ENCODE assay signal across 8 mouse cellular contexts in the genomic region with DNA sequence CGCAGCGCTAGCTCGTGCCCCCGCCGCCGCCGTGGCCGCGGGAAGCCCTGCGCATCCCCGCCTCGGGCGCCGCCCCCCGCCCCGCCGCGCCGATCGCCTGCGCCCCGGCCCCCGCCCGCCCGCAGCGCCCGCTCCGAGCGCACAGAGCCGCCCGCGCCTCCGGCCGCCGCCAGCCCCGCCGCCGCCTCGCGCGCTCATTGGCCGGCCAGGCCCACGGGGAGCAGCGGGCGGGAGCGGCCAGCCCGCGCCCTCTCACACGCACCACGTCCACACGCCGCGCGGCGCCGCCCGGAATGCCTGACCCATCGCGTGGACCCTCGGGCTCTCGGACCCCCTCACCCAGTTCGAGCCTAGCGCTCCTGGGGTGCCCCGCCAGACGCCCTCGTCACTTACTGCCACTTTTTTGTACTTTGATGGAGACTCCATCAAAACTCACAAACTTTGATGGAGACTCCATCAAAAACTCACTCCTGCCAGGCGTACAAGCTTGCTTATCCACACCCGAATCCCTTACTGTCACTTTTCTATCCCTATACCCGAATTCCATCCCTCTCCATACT. TPM values are rescaled to one million over a fixed set of nuclear protein-coding genes. Genes with fewer than 3 reads are reported as not detected.
A peak's percentile ranks its signal among the peaks of the same experiment; 100 is the strongest.
DNase-seq lines count a peak whose midpoint lies in the region; ATAC-seq and TF ChIP-seq lines count a peak whose summit lies in the region.

A gene (minus strand): TSS at position 25 of the 560 bp plus-strand sequence.

- H3K4me3 ChIP-seq in brown adipose tissue, adult 24 weeks (ENCODE audit: insufficient read depth, low read depth, low read length): peak within 1 kb of the TSS; percentile 77
- peak within 1 kb of the TSS; percentile 79 for H3K4me3 ChIP-seq in intestine, embryonic 14.5 days (ENCODE audit: low read depth, low read length)
- peak within 1 kb of the TSS; percentile 44 to 54 for H3K4me3 ChIP-seq in liver, embryonic 14.5 days (ENCODE audit: insufficient read depth in 1 of 2, low read depth in 2 of 2, low read length in 2 of 2)
- H3K4me3 ChIP-seq in neural tube, embryonic 13.5 days: peak within 1 kb of the TSS; percentile 71

- H3K36me3 ChIP-seq in intestine, embryonic 14.5 days (ENCODE audit: control insufficient read depth, insufficient read depth, low read length): no peaks in the 10 kb centered on the region
- no peaks in the 10 kb centered on the region for H3K36me3 ChIP-seq in liver, embryonic 14.5 days (replicated peaks; ENCODE audit: control insufficient read depth, insufficient read depth, low read depth)
- no peaks in the 10 kb centered on the region for H3K36me3 ChIP-seq in neural tube, embryonic 13.5 days

- H3K9me3 ChIP-seq in intestine, embryonic 14.5 days (ENCODE audit: control insufficient read depth, low read length): no peaks in the 10 kb centered on the region
- no peaks in the 10 kb centered on the region for H3K9me3 ChIP-seq in liver, embryonic 14.5 days (ENCODE audit: control insufficient read depth, low read length)
- H3K9me3 ChIP-seq in neural tube, embryonic 13.5 days: no peaks in the 10 kb centered on the region

- no peak for TF ChIP-seq EP300 in liver, embryonic 14.5 days (IDR thresholded peaks at IDR 0.05; ENCODE audit: low read depth)

- no peak for TF ChIP-seq CTCF in liver, embryonic 14.5 days (IDR thresholded peaks at IDR 0.05; ENCODE audit: low read depth)

- peak within 1 kb of the TSS; percentile 77 for H3K9ac ChIP-seq in intestine, embryonic 14.5 days (ENCODE audit: low read length)
- no peak within 1 kb of the TSS for H3K9ac ChIP-seq in liver, embryonic 14.5 days (replicated peaks)
- H3K9ac ChIP-seq in neural tube, embryonic 13.5 days: peak within 1 kb of the TSS; percentile 78

- H3K4me1 ChIP-seq in brown adipose tissue, adult 24 weeks (ENCODE audit: control insufficient read depth, insufficient read depth, insufficient read length, low read length): no peaks in the 10 kb centered on the region
- no peaks in the 10 kb centered on the region for H3K4me1 ChIP-seq in intestine, embryonic 14.5 days (replicated peaks; ENCODE audit: control insufficient read depth, insufficient read depth, low read length)
- no peaks in the 10 kb centered on the region for H3K4me1 ChIP-seq in liver, embryonic 14.5 days (replicated peaks; ENCODE audit: control insufficient read depth in 2 of 2, insufficient read depth in 2 of 2, low read length in 1 of 2)
- H3K4me1 ChIP-seq in neural tube, embryonic 13.5 days (replicated peaks): peaks cover 9% of the 10 kb centered on the region

- DNase-seq in layer of hippocampus, postnatal 10 days (ENCODE audit: low spot score in 2 of 2): peak; percentile 9 to 41
- DNase-seq in layer of hippocampus, adult 11-12 months (ENCODE audit: low spot score): no peak
- DNase-seq in gonadal fat pad, adult 2 months (ENCODE audit: low read depth): no peak
- peak; percentile 69 for DNase-seq in intestine, embryonic 14.5 days (ENCODE audit: low spot score)
- DNase-seq in liver, embryonic 14.5 days (ENCODE audit: low read depth in 3 of 3, low spot score in 3 of 3): no peak

- H3K27me3 ChIP-seq in intestine, embryonic 14.5 days (replicated peaks; ENCODE audit: control insufficient read depth, insufficient read depth, low read length): no peaks in the 10 kb centered on the region
- H3K27me3 ChIP-seq in liver, embryonic 14.5 days (ENCODE audit: control insufficient read depth, insufficient read depth, low read length): peaks cover 27% of the 10 kb centered on the region
- H3K27me3 ChIP-seq in neural tube, embryonic 13.5 days: peaks cover 17% of the 10 kb centered on the region; the same call in 1 of the 2 replicates

- H3K4me2 ChIP-seq in intestine, embryonic 14.5 days (ENCODE audit: low read length): peak within 1 kb of the TSS; percentile 76
- H3K4me2 ChIP-seq in liver, embryonic 14.5 days (ENCODE audit: low read depth): peak within 1 kb of the TSS; percentile 44
- H3K4me2 ChIP-seq in neural tube, embryonic 13.5 days: peak within 1 kb of the TSS; percentile 93

- peak; percentile 93 for ATAC-seq in intestine, embryonic 14.5 days (replicated peaks; ENCODE audit: low FRiP score, low TSS enrichment, low read depth)
- ATAC-seq in liver, embryonic 14.5 days (ENCODE audit: insufficient read depth): peak; percentile 55; the same call in 1 of the 2 replicates
- peak; percentile 90 for ATAC-seq in neural tube, embryonic 13.5 days (ENCODE audit: low read depth)
- ATAC-seq in activated CD4-positive, CD25-positive, alpha-beta regulatory T cell, adult 4 months: no peak

- 1% methylated on average over 38 of the region's 69 CpGs for WGBS in intestine, embryonic 14.5 days
- 2% methylated on average over 43 of the region's 69 CpGs for WGBS in liver, embryonic 14.5 days (ENCODE audit: insufficient replicate concordance)
- WGBS in neural tube, embryonic 13.5 days: 2% methylated on average over 46 of the region's 69 CpGs

- H3K27ac ChIP-seq in brown adipose tissue, adult 24 weeks (replicated peaks; ENCODE audit: low read depth, low read length): peak within 1 kb of the TSS; percentile 28
- H3K27ac ChIP-seq in intestine, embryonic 14.5 days (ENCODE audit: low read depth): peak within 1 kb of the TSS; percentile 75
- no peak within 1 kb of the TSS for H3K27ac ChIP-seq in liver, embryonic 14.5 days
- peak within 1 kb of the TSS; percentile 52; the same call in 1 of the 2 replicates for H3K27ac ChIP-seq in neural tube, embryonic 13.5 days (replicated peaks)

RNA-seq across cellular contexts. Expression of the gene that starts here (rescaled TPM):
- total RNA-seq in layer of hippocampus, postnatal 10 days (2021): 1 to 10 TPM; 6.2 to 6.6 TPM
- 2.5 and 4.2 TPM in 2 replicates for polyA plus RNA-seq in brown adipose tissue, adult 24 weeks (2012; ENCODE audit: insufficient read depth, insufficient read length, missing spikeins)
- polyA plus RNA-seq in gonadal fat pad, adult 2 months (2012; rRNA removed): 19.9 and 23.6 TPM in 2 replicates
- polyA plus RNA-seq in intestine, embryonic 14.5 days (2014; fragmentation: Nextera tagmentation; extraction: Ambion mirVana): 21.7 and 24.2 TPM in 2 replicates
- polyA plus RNA-seq in liver, embryonic 14.5 days (2012; rRNA removed): 1.5 and 1.8 TPM in 2 replicates
- polyA plus RNA-seq in liver, embryonic 14.5 days (2014; fragmentation: Nextera tagmentation; extraction: Ambion mirVana): 1.7 and 2.3 TPM in 2 replicates
- 5.9 and 6.7 TPM in 2 replicates for polyA plus RNA-seq in neural tube, embryonic 13.5 days (2015; fragmentation: Nextera tagmentation; extraction: Ambion mirVana)
- under 1 TPM in 1 of 2 experiments, not detected in 1; 0.17 TPM for polyA plus RNA-seq in activated CD4-positive, CD25-positive, alpha-beta regulatory T cell, adult 4 months (2017; shearing (Covaris generic))

Comparison
In these comparisons a context has a peak if more than half of its experiments do, and no peak if none do; other contexts are left out.
1. DNase-seq: peak in layer of hippocampus, postnatal 10 days (2 of 2) and intestine, embryonic 14.5 days (single experiment); none in layer of hippocampus, adult 11-12 months (single experiment), gonadal fat pad, adult 2 months (single experiment) and liver, embryonic 14.5 days (0 of 3).
2. Peak in every context shown above with its lines, with median percentiles within 50 percentile points of each other: H3K4me3 ChIP-seq and H3K4me2 ChIP-seq.